Mouse (Mus musculus) macrophage (primary cell): Measurements from ENCODE around the gene Gcnt2. TPM values are rescaled to one million over a fixed set of nuclear protein-coding genes. Genes with fewer than 3 reads are reported as not detected.
"Not testable (repeated sequence)": the region's sequence is repeated elsewhere in the genome, so short reads cannot be mapped to it uniquely, and the experiment has no call there.

Experiments
- H3K27ac ChIP-seq: fragments of 350-480 bp; formaldehyde crosslinking; 2 replicates; pipeline ENCODE4 v1.9.0; 2021
- H3K36me3 ChIP-seq: fragments of 350-480 bp; formaldehyde crosslinking; 2 replicates; pipeline ENCODE4 v1.9.0; 2021; ENCODE audit errors: inconsistent target
- H3K4me3 ChIP-seq: fragments of 350-480 bp; formaldehyde crosslinking; 2 replicates; pipeline ENCODE4 v1.9.0; 2021; ENCODE audit errors: inconsistent target
- H3K79me2 ChIP-seq: fragments of 350-480 bp; formaldehyde crosslinking; 2 replicates; pipeline ENCODE4 v1.9.0; 2021; ENCODE audit errors: inconsistent target
- WGBS: methylation state at CpG from one replicate; pipeline ENCODE4 v1.1.7; 2026; ENCODE audit warnings: inconsistent platforms; ENCODE audit not compliant: missing documents; 5-methylcytosine and 5-hydroxymethylcytosine counted together
- polyA plus RNA-seq: library from polyadenylated mRNA; stranded (reverse); fragments of 250-400 nt; gene quantifications from 3 replicates; pipeline ENCODE4 v1.2.4, GENCODE M21; 2018; ENCODE audit warnings: inconsistent platforms

The Gcnt2 gene
- polyA plus RNA-seq, 1 experiment from 2014 or later: 0.46 TPM

GRCm38 (mm10) chr13:40955773-40956172, 96.2 kb downstream of the Gcnt2 start:
- H3K27ac ChIP-seq: no peak overlapping the region
- WGBS: 84% methylated on average over 7 of the region's 7 CpGs

DNA sequence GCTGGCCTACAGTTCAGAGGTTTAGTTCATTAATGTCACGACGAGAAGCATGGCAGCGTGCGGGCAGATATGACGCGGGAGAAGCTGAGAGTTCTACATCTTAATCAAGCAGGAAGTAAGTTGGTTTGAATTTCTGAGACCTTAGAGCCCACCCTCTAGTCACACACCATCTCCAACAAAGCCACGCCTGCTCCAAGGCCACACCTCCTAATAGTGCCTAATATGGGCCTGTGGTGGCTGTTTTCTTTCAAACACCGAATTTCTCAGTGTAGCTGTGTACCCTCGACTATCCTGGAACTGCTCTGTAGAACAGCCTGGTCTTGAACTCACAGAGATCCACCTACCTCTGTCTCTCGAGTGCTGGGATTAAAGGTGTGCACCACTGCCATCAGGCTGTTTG, 108.1 kb downstream of the Gcnt2 start:
- H3K79me2 ChIP-seq: no peaks in the 10 kb centered on the region
- 83% methylated on average over 9 of the region's 10 CpGs for WGBS
- H3K4me3 ChIP-seq: no peak overlapping the region
- H3K27ac ChIP-seq: no peak overlapping the region
- no peaks in the 10 kb centered on the region for H3K36me3 ChIP-seq

More at GRCm38 (mm10) chr13:40955773-40956172, 96.2 kb downstream of the Gcnt2 start:
- Histone ChIP-seq H3K36me3 (no peaks in the 10 kb centered on the region), H3K4me3 (no peak overlapping the region), H3K79me2 (no peaks in the 10 kb centered on the region)

DNA sequence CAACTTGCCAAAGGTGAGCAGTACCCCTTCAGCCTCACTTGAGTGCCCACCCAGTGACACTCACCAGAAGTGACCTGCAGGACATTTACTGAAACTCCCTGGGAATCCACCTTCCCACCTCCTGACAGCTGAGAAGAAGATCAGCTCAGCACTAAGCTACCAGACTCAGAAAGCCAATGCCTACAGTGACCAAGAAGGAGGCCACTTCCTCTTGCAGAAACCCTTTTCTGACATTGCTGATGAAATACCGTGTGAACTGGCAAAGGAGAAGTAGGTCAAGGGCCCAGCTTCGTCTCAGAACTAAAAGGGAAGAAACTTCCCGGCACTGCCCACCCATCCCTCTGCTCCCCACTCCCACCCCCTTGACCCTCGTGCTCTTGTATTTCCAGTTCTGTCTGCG, 109.0 kb downstream of the Gcnt2 start:
- Histone ChIP-seq H3K4me3 (no peak overlapping the region), H3K36me3 (no peaks in the 10 kb centered on the region), H3K27ac (no peak overlapping the region), H3K79me2 (no peaks in the 10 kb centered on the region)
- WGBS: 0% methylated on average over 5 of the region's 5 CpGs

- Histone ChIP-seq H3K4me3 (no peak overlapping the region), H3K36me3 (no peaks in the 10 kb centered on the region), H3K27ac (no peak overlapping the region), H3K79me2 (no peaks in the 10 kb centered on the region)
- WGBS: 96% methylated on average over 4 of the region's 4 CpGs
Measured at GRCm38 (mm10) chr13:40969761-40970390, 110.3 kb downstream of the Gcnt2 start.

- H3K36me3 ChIP-seq: no peaks in the 10 kb centered on the region
- 41% methylated on average over 5 of the region's 5 CpGs for WGBS
- H3K4me3 ChIP-seq: no peak overlapping the region
- no peak overlapping the region for H3K27ac ChIP-seq
- no peaks in the 10 kb centered on the region for H3K79me2 ChIP-seq
Measured at GRCm38 (mm10) chr13:40971261-40971660, 111.7 kb downstream of the Gcnt2 start.

DNA sequence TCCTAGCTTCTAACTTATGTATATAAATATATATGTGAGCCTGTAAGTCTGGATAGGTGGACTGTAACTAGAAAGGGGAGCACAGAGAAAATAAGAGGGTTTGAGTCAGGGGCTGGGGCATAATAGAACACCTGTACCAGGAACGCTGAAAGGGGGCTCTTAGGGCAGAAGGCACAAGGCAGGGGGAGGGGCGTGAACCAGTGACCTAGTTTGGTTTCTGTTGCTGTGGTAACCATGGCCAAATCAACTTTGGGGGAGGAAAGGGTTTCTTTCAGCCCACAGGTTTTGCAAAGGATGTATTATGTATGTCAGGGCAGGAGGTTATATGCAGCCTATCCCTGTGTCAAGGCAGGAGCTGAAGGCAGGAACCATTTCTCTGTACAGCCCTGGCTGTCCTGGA, 112.3 kb downstream of the Gcnt2 start:
- H3K27ac ChIP-seq: no peak overlapping the region
- no peaks in the 10 kb centered on the region for H3K36me3 ChIP-seq
- H3K4me3 ChIP-seq: no peak overlapping the region
- H3K79me2 ChIP-seq: no peaks in the 10 kb centered on the region
- WGBS: 87% methylated on average over 2 of the region's 2 CpGs

DNA sequence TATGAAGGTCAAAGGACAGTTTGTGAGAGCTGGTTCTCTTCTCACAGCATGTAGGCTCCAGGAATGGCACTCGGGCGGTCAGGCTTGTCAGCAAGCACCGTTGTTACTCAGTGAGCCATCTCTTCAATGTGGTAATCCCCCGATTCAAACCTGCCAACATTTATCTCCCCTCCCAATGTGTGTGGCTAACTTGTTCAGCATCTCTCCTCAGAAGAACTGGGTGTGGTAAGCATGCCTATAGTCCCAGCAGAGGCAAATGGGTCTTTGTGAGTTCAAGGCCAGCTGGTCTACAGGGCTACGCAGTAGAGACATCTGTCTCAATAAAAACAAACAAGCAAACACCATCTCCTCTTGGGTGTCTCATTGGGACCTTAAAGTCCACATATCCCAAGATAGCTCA, 113.4 kb downstream of the Gcnt2 start:
- H3K79me2 ChIP-seq: no peaks in the 10 kb centered on the region
- H3K27ac ChIP-seq: no peak overlapping the region
- no peak overlapping the region for H3K4me3 ChIP-seq
- WGBS: 98% methylated on average over 5 of the region's 5 CpGs
- no peaks in the 10 kb centered on the region for H3K36me3 ChIP-seq

- Histone ChIP-seq H3K79me2 (no peaks in the 10 kb centered on the region), H3K27ac (no peak overlapping the region)
Measured at GRCm38 (mm10) chr13:40977609-40978008, 118.1 kb downstream of the Gcnt2 start.

DNA sequence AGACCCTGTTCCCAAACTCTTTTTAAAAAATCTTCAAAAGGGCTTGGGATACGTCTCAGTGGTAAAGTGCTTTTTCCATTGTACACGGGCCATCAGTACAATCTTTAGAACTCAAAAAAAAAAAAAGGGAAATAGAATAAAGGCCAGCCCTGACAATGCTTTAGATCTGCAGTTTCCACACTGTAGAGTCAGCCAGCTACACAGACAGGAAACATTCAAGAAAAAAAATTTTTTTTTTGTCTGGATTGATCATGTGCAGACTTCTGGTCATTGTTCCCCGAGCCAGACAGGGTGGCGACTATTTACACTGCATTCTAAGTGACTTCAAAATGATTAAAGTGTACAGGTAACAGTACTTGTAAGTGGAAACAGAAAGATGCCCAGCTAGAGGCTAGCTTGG, 119.1 kb downstream of the Gcnt2 start:
- Histone ChIP-seq H3K27ac (no peak overlapping the region), H3K4me3 (no peak overlapping the region), H3K36me3 (no peaks in the 10 kb centered on the region), H3K79me2 (no peaks in the 10 kb centered on the region)
- 9% methylated on average over 4 of the region's 4 CpGs for WGBS

More at GRCm38 (mm10) chr13:40977609-40978008, 118.1 kb downstream of the Gcnt2 start:
- no peaks in the 10 kb centered on the region for H3K36me3 ChIP-seq
- 11% methylated on average over 7 of the region's 7 CpGs for WGBS
- H3K4me3 ChIP-seq: no peak overlapping the region

GRCm38 (mm10) chr13:40979321-40979720, 119.8 kb downstream of the Gcnt2 start:
- Histone ChIP-seq H3K79me2 (no peaks in the 10 kb centered on the region), H3K36me3 (no peaks in the 10 kb centered on the region), H3K27ac (no peak overlapping the region), H3K4me3 (no peak overlapping the region)
- 54% methylated on average over 2 of the region's 2 CpGs for WGBS

DNA sequence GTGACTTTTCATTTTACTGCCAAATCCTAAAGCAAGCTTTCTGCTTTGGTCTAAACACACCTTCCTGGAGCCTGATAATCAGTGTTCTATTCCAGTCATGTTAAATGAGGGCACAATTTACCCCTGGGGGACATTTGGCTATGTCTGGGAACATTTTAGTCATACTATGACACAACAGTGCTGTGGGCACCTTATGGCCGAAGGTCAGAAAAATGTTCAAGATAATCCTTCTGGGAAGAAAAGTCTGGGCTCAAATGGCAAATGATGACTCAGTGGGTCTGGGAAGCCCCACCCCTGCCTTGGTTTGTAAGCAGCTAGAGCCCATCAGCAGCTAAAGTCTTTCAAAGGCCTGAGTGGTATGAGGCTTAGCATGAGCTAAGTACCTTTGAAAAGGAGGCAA, 123.2 kb downstream of the Gcnt2 start:
- Histone ChIP-seq H3K4me3 (no peak overlapping the region), H3K27ac (no peak overlapping the region), H3K79me2 (no peaks in the 10 kb centered on the region), H3K36me3 (no peaks in the 10 kb centered on the region)
- WGBS: 86% methylated on average over 1 of the region's 1 CpGs

DNA sequence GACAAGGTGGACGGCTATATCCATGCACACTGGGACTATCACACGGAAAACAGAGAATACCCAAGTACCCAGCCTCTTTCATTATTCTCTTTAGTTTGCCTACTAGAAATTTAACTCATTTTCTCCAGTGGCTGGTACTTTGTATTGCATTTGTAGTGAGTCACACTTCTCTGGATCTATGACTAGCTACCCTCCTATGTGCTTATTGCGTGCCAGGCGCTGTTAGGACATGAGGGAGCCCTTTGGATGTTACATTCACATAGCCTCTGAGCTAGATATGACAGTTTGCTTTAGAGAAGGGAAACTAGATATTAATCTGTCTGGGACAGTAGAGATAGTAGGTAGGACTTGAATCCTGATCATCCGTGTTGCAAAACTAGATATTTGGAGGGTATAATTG, 126.5 kb downstream of the Gcnt2 start:
- no peaks in the 10 kb centered on the region for H3K79me2 ChIP-seq
- no peak overlapping the region for H3K27ac ChIP-seq
- no peaks in the 10 kb centered on the region for H3K36me3 ChIP-seq
- H3K4me3 ChIP-seq: no peak overlapping the region
- 95% methylated on average over 5 of the region's 5 CpGs for WGBS

DNA sequence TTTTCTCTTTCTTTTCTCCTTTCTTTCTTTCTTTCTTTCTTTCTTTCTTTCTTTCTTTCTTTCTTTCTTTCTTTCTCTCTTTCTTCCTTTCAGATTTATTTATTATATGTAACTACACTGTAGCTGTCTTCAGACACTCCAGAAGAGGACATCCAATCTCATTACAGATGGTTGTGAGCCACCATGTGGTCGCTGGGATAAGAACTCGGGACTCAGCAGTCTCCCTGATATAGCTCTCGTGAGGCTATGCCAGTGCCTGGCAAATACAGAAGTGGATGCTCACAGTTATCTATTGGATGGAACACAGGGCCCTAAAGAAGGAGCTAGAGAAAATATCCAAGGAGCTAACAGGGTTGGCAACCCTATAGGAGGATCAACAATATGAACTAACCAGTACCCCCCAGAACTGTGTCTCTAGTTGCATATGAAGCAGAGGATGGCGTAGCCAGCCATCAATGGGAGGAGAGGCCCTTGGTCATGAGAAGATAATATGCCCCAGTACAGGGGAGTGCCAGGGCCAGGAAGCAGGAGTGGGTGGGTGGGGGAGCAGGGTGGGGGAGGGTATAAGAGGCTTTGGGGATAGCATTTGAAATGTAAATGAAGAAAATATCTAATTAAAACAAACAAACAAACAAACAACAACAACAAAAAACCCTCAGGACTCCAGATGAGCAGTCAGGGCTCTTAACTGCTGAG, 128.2 kb downstream of the Gcnt2 start:
- H3K36me3 ChIP-seq, H3K79me2 ChIP-seq, H3K27ac ChIP-seq, H3K4me3 ChIP-seq: not testable (repeated sequence)
- 89% methylated on average over 4 of the region's 4 CpGs for WGBS

DNA sequence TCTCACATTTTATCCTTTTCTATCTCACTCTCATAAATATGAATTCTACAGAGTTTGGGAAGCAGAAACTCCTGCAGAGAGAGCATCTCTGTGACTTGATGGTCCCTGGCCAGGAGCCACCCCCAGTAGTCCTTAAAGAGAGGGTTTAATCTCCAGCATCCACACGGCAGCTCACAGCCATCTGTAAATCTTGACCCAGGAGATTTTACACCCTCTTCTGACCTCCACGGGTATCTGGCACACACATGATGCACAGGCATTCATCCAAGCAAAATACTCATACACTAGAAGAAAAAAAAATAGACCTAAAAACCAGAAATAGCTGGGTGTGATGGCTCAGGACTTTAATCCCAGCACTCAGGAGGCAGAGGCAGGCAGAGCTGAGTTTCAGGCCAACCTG, 128.9 kb downstream of the Gcnt2 start:
- Histone ChIP-seq H3K79me2 (no peaks in the 10 kb centered on the region), H3K36me3 (no peaks in the 10 kb centered on the region), H3K4me3 (no peak overlapping the region), H3K27ac (no peak overlapping the region)
- WGBS: 86% methylated on average over 2 of the region's 2 CpGs

DNA sequence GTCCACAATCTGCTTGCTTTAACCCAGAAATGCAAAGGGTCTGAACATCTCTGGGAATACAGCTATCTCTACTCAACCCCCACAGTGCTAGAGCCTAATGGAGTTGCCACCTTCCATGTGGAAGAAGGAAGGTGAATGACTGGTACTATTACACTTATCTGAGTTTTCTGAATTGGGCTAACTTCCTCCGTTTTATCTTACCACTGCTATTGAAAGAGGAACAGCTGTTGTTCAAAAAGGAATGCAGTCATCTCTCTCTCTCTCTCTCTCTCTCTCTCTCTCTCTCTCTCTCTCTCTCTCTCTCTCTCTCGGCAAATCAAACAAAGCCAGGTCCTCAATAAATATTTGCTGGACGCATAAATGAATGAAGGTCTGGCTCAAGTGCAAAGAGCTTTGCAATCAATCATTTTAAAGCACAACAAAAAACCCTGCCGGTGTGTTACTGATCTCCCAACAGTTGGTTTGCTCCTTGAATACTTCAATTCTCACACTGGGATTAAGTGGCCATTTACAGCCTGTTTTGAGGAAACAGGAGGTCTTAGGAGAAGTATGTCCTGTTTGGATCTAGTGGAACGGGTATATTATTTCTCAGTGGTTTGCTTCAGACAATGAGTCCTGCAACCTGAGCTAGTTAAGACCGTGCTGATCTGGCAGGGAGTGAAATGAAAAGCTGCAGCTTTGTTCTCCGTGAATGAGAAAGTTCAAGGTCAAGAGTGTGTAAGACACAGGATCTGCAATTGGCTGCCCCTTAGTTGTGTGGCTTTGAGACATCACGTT, 135.1 kb downstream of the Gcnt2 start:
- Histone ChIP-seq H3K79me2 (no peaks in the 10 kb centered on the region), H3K36me3 (no peaks in the 10 kb centered on the region), H3K27ac (no peak overlapping the region), H3K4me3 (no peak overlapping the region)
- 50% methylated on average over 5 of the region's 8 CpGs for WGBS
